Mouse (Mus musculus) midbrain, embryonic 16.5 days (tissue): ENCODE results near the gene Kcnc3. TPM values are rescaled to one million over a fixed set of nuclear protein-coding genes. Genes with fewer than 3 reads are reported as not detected.

Experiments used
- ATAC-seq: fragments of 200-750 bp; cut with Nextera tagmentation; 2 replicates; pipeline ENCODE4 v1.8.0; 2017; ENCODE audit warnings: moderate TSS enrichment
- H3K27ac ChIP-seq: fragments of 300-500 bp; sonication (generic); 2 replicates; pipeline ENCODE4 v1.5.1; 2014; ENCODE audit warnings: mild to moderate bottlenecking, low read length, mixed read lengths
- H3K27me3 ChIP-seq: fragments of 300-500 bp; sonication (generic); 2 replicates; pipeline ENCODE4 v1.6.1; 2014; ENCODE audit warnings: low read depth, low read length, mixed read lengths; ENCODE audit not compliant: control insufficient read depth, insufficient read depth
- H3K36me3 ChIP-seq: fragments of 300-500 bp; sonication (generic); 2 replicates; pipeline ENCODE4 v1.6.1; 2014; ENCODE audit warnings: mild to moderate bottlenecking, low read length, moderate library complexity, mixed read lengths; ENCODE audit not compliant: control insufficient read depth, insufficient read depth
- H3K4me1 ChIP-seq: fragments of 300-500 bp; sonication (generic); 2 replicates; pipeline ENCODE4 v1.6.1; 2014; ENCODE audit warnings: mild to moderate bottlenecking, low read length, mixed read lengths; ENCODE audit not compliant: control insufficient read depth, insufficient read depth
- H3K4me2 ChIP-seq: fragments of 300-500 bp; sonication (generic); 2 replicates; pipeline ENCODE4 v1.6.1; 2014; ENCODE audit warnings: mild to moderate bottlenecking, low read length, mixed read lengths
- H3K4me3 ChIP-seq: fragments of 300-500 bp; sonication (generic); 2 replicates; pipeline ENCODE4 v1.5.1; 2014; ENCODE audit warnings: low read depth, mild to moderate bottlenecking, low read length, moderate library complexity, mixed read lengths
- H3K9ac ChIP-seq: fragments of 300-500 bp; sonication (generic); 2 replicates; pipeline ENCODE4 v1.6.1; 2014; ENCODE audit warnings: low read depth, low read length, mixed read lengths
- H3K9me3 ChIP-seq: fragments of 300-500 bp; sonication (generic); replicated peaks from 2 replicates; pipeline ENCODE4 v1.6.1; 2014; ENCODE audit warnings: mild to moderate bottlenecking, low read length, mixed read lengths; ENCODE audit not compliant: control insufficient read depth, poor library complexity, severe bottlenecking
- WGBS: fragments of 180-500 bp; shearing (Covaris S2); extraction: QIAGEN DNeasy Blood & Tissue Kit; methylation state at CpG from one replicate; pipeline ENCODE4 v1.1.7; 2014; 5-methylcytosine and 5-hydroxymethylcytosine counted together
- polyA plus RNA-seq: library from polyadenylated mRNA; unstranded; fragments of >200 nt; fragmentation: Nextera tagmentation; extraction: Ambion mirVana; gene quantifications from 2 replicates; pipeline ENCODE4 v1.2.1, GENCODE M21; 2015

Kcnc3 gene
- polyA plus RNA-seq, 1 experiment from 2014 or later: 6.4 TPM

DNA sequence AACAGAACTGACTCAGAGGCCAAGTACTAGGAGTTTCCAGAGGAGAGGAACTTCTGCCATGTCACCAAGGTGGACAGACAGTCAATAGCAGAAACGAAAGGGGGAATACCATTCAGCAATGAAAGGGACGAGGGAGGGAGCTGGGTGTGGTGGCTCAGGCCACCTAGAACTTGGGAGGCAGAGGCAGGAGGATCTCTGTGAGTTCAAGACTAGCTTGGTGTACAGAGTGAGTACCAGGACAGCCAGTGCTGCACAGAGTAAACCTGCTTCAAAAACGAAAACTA lies 34.0 kb downstream of the Kcnc3 start:
- 80% methylated on average over 3 of the region's 3 CpGs for WGBS
- no peak overlapping the region for H3K27ac ChIP-seq

GRCm38 (mm10) chr7:44624828-44625227 lies 34.4 kb downstream of the Kcnc3 start:
- Histone ChIP-seq H3K4me2 (no peak overlapping the region), H3K27ac (no peak overlapping the region), H3K4me1 (no peaks in the 10 kb centered on the region), H3K27me3 (no peaks in the 10 kb centered on the region), H3K9ac (no peak overlapping the region), H3K36me3 (no peaks in the 10 kb centered on the region), H3K4me3 (no peak overlapping the region), H3K9me3 (0 out of 2 replicates have a peak, but pooled peaks cover 1% of the 10 kb centered on the region)
- WGBS: 67% methylated on average over 14 of the region's 14 CpGs
- ATAC-seq: no peak

More for the DNA sequence above, 34.0 kb downstream of the Kcnc3 start:
- Histone ChIP-seq H3K9me3 (0 out of 2 replicates have a peak, but pooled peaks cover 3% of the 10 kb centered on the region), H3K27me3 (no peaks in the 10 kb centered on the region), H3K4me1 (no peaks in the 10 kb centered on the region), H3K9ac (no peak overlapping the region), H3K4me3 (no peak overlapping the region), H3K4me2 (no peak overlapping the region), H3K36me3 (no peaks in the 10 kb centered on the region)
- ATAC-seq: no peak

DNA sequence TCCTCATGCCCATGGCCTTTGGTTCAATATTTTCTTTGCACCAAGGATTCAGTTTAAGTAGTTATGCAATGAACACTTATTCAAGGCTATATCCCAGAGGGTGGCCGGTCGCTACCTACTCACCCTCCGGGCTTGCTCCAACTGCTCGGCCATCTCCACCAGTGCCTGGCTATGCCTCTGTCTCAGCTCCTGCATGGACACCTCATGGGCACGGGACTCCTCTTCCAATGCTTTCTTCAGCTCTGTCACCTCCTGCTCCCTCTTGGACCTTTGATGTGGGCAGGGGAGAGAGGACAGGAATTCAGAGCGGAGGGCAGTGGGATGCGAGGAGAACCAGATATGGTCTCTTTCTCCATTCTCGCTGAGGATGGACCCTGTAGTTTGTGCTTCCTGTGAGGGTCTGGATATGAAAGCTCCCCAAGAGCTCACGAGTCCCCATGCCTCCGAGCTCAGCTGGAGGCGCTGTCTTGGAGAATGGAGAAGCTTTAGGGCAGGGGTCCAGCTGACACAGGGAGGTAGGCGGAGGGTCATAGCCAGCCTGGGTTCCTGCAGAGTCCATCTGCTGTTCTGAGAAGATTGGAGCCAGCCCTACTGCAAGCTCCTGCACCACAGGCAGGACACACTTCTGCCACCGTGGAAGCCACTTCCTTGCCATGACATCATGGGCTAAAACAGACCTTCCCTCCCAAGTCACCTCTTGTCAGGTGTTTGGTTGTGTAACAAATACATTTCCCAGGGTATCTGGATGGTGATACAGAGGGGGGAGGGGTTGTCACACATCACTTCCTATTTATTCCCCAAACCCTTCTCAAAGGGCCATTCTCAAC lies 35.0 kb downstream of the Kcnc3 start:
- no peak overlapping the region for H3K9ac ChIP-seq
- H3K27me3 ChIP-seq: no peaks in the 10 kb centered on the region
- H3K4me2 ChIP-seq: no peak overlapping the region
- no peak overlapping the region for H3K27ac ChIP-seq
- no peaks in the 10 kb centered on the region for H3K4me1 ChIP-seq
- no peak overlapping the region for H3K4me3 ChIP-seq
- H3K36me3 ChIP-seq: no peaks in the 10 kb centered on the region
- H3K9me3 ChIP-seq: no peaks in the 10 kb centered on the region
- 90% methylated on average over 13 of the region's 13 CpGs for WGBS
- no peak for ATAC-seq

- no peak overlapping the region for H3K4me2 ChIP-seq
- ATAC-seq: no peak
Observed at GRCm38 (mm10) chr7:44626068-44626385, 35.6 kb downstream of the Kcnc3 start.

DNA sequence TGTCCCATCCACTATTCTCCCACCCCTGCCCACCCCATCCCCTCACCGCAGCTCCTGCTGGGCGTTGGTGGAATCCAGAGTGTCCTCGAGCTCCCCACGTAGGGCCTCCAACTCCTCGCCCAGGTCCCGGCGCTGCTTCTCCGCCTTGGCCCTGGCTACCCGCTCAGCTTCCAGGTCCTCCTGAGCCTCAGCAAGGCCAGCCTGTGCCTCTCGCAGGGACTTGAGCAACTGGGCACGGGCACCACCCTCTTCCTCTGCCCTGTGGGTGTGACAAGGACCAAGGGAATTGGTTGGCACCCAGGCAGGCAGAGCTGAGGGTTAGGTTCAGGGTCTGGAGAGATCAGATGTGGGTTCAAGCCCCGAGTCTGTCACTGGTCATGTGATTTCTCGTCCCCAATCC lies 36.5 kb downstream of the Kcnc3 start:
- no peak overlapping the region for H3K27ac ChIP-seq
- no peak overlapping the region for H3K9ac ChIP-seq
- 86% methylated on average over 11 of the region's 13 CpGs for WGBS
- H3K27me3 ChIP-seq: no peaks in the 10 kb centered on the region
- no peaks in the 10 kb centered on the region for H3K4me1 ChIP-seq
- no peak overlapping the region for H3K4me3 ChIP-seq
- no peak overlapping the region for H3K4me2 ChIP-seq
- no peaks in the 10 kb centered on the region for H3K36me3 ChIP-seq
- no peak for ATAC-seq
- no peaks in the 10 kb centered on the region for H3K9me3 ChIP-seq

More at GRCm38 (mm10) chr7:44626068-44626385, 35.6 kb downstream of the Kcnc3 start:
- Histone ChIP-seq H3K9ac (no peak overlapping the region), H3K27ac (no peak overlapping the region), H3K9me3 (no peaks in the 10 kb centered on the region), H3K4me3 (no peak overlapping the region), H3K27me3 (no peaks in the 10 kb centered on the region), H3K36me3 (no peaks in the 10 kb centered on the region), H3K4me1 (no peaks in the 10 kb centered on the region)
- 52% methylated on average over 1 of the region's 1 CpGs for WGBS

GRCm38 (mm10) chr7:44628402-44629034 lies 38.1 kb downstream of the Kcnc3 start:
- 85% methylated on average over 15 of the region's 15 CpGs for WGBS
- H3K36me3 ChIP-seq: no peaks in the 10 kb centered on the region

DNA sequence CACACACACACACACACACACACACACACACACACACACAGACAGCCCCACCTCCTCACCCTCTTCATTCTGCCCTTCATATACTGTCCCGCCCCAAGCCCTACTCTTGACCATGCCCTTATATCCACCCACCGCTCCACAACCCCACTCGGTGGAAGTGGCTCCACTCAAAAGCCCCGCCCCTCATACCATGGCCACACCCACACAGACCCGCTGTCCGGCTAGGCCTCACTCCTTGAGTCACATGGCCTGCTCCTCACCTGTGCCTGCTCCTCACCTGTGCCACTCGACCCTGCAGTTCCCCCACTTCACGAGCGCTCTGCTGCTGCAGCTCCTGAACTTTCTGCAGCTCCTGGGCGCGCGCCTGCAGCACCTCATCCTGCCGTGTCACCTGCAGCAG lies 40.0 kb downstream of the Kcnc3 start:
- Histone ChIP-seq H3K36me3 (no peaks in the 10 kb centered on the region), H3K27ac (no peak overlapping the region), H3K9me3 (no peaks in the 10 kb centered on the region), H3K9ac (no peak overlapping the region), H3K4me3 (no peak overlapping the region), H3K4me1 (no peaks in the 10 kb centered on the region), H3K4me2 (no peak overlapping the region), H3K27me3 (peaks cover 2% of the 10 kb centered on the region; the same call in 1 of the 2 replicates)
- WGBS: 84% methylated on average over 11 of the region's 13 CpGs
- ATAC-seq: no peak

More at GRCm38 (mm10) chr7:44628402-44629034, 38.1 kb downstream of the Kcnc3 start:
- Histone ChIP-seq H3K9ac (no peak overlapping the region), H3K4me2 (no peak overlapping the region), H3K27ac (no peak overlapping the region), H3K4me1 (no peaks in the 10 kb centered on the region), H3K4me3 (no peak overlapping the region), H3K27me3 (no peaks in the 10 kb centered on the region; the same call in 1 of the 2 replicates), H3K9me3 (no peaks in the 10 kb centered on the region)
- ATAC-seq: no peak

- WGBS: 30% methylated on average over 13 of the region's 13 CpGs
- Histone ChIP-seq H3K4me1 (no peaks in the 10 kb centered on the region), H3K4me2 (no peak overlapping the region), H3K9ac (no peak overlapping the region), H3K4me3 (no peak overlapping the region), H3K27ac (no peak overlapping the region), H3K9me3 (0 out of 2 replicates have a peak, but pooled peaks cover 3% of the 10 kb centered on the region), H3K36me3 (no peaks in the 10 kb centered on the region), H3K27me3 (peaks cover 2% of the 10 kb centered on the region; the same call in 1 of the 2 replicates)
- no peak for ATAC-seq
Observed at GRCm38 (mm10) chr7:44632676-44633075, 42.2 kb downstream of the Kcnc3 start.

- Histone ChIP-seq H3K36me3 (no peaks in the 10 kb centered on the region), H3K9me3 (0 out of 2 replicates have a peak, but pooled peaks cover 3% of the 10 kb centered on the region), H3K4me1 (no peaks in the 10 kb centered on the region), H3K27me3 (peaks cover 7% of the 10 kb centered on the region; the same call in 1 of the 2 replicates), H3K4me3 (no peak overlapping the region), H3K4me2 (no peak overlapping the region), H3K27ac (no peak overlapping the region), H3K9ac (no peak overlapping the region)
- no peak for ATAC-seq
- 15% methylated on average over 15 of the region's 15 CpGs for WGBS
Observed at GRCm38 (mm10) chr7:44633407-44633806, 42.9 kb downstream of the Kcnc3 start.
